14 mouse cellular contexts compared by ENCODE assay signal in genomic region chr6:114238892-114239644, GRCm38 (mm10). TPM values are rescaled to one million over a fixed set of nuclear protein-coding genes. Genes with fewer than 3 reads are reported as not detected.
A peak's percentile ranks its signal among the peaks of the same experiment; 100 is the strongest.
DNase-seq lines count a peak whose midpoint lies in the region; ATAC-seq lines count a peak whose summit lies in the region.
"Had no signal": no experiment of that assay in that cellular context is flagged by ENCODE, and none has a peak within 500 bp of the region (broad histone marks: within the 10 kb centered on the region; RNA-seq: fewer than 3 reads in every experiment).

No protein-coding gene starts in this region.

- peak; percentile 74 for ATAC-seq in embryonic facial prominence, embryonic 11.5 days (replicated peaks; ENCODE audit: insufficient number of reproducible peaks, low FRiP score, low TSS enrichment, low read depth)
- peak; percentile 71 for ATAC-seq in forebrain, embryonic 14.5 days
- peak; percentile 56 for ATAC-seq in neural tube, embryonic 15.5 days (ENCODE audit: low FRiP score)

- H3K4me2 ChIP-seq in embryonic facial prominence, embryonic 11.5 days (ENCODE audit: low read depth, low read length) = no peak overlapping the region
- no peak overlapping the region for H3K4me2 ChIP-seq in forebrain, embryonic 14.5 days (ENCODE audit: low read length)
- H3K4me2 ChIP-seq in neural tube, embryonic 15.5 days = no peak overlapping the region
- H3K4me2 ChIP-seq: heart, embryonic 11.5 days; kidney, embryonic 15.5 days; limb, embryonic 13.5 days; lung, embryonic 15.5 days had no signal

- no peaks in the 10 kb centered on the region for H3K27me3 ChIP-seq in embryonic facial prominence, embryonic 11.5 days (ENCODE audit: control insufficient read depth, insufficient read depth, low read length)
- H3K27me3 ChIP-seq in forebrain, embryonic 14.5 days (replicated peaks; ENCODE audit: control insufficient read depth, insufficient read depth, low read length) = no peaks in the 10 kb centered on the region
- no peaks in the 10 kb centered on the region for H3K27me3 ChIP-seq in neural tube, embryonic 15.5 days (replicated peaks)
- H3K27me3 ChIP-seq: lung, embryonic 15.5 days had no signal

- H3K36me3 ChIP-seq in embryonic facial prominence, embryonic 11.5 days (replicated peaks; ENCODE audit: control insufficient read depth, insufficient read depth, low read depth, low read length) = no peaks in the 10 kb centered on the region
- H3K36me3 ChIP-seq in forebrain, embryonic 14.5 days (ENCODE audit: control insufficient read depth, insufficient read depth, low read length) = no peaks in the 10 kb centered on the region
- no peaks in the 10 kb centered on the region for H3K36me3 ChIP-seq in neural tube, embryonic 15.5 days
- H3K36me3 ChIP-seq: kidney, embryonic 15.5 days; limb, embryonic 13.5 days; lung, embryonic 15.5 days had no signal

- H3K27ac ChIP-seq in embryonic facial prominence, embryonic 11.5 days (replicated peaks; ENCODE audit: low read depth, low read length) = no peak overlapping the region
- H3K27ac ChIP-seq in forebrain, embryonic 14.5 days (ENCODE audit: low read depth, low read length) = peak overlapping the region; percentile 53; the same call in 1 of the 2 replicates
- H3K27ac ChIP-seq in neural tube, embryonic 15.5 days (replicated peaks) = 0 out of 2 replicates have a peak overlapping the region, but pooled peaks have one; percentile 42
- H3K27ac ChIP-seq: kidney, embryonic 15.5 days; limb, embryonic 13.5 days; lung, embryonic 15.5 days had no signal

- no peak for DNase-seq in embryonic facial prominence, embryonic 11.5 days (ENCODE audit: low spot score)
- DNase-seq in forebrain, embryonic 14.5 days (ENCODE audit: low spot score) = peak; percentile 67
- DNase-seq in mesoderm, embryonic 11.5 days (ENCODE audit: low read depth, low spot score) = peak; percentile 12
- no peak for DNase-seq in spleen, adult 12 weeks (ENCODE audit: low spot score)
- DNase-seq in lung, postnatal 36 days = no peak
- no peak for DNase-seq in gastrocnemius, postnatal 10 days
- DNase-seq: adrenal gland, adult 8-10 months; layer of hippocampus, adult 9-11 months had no signal

- no peaks in the 10 kb centered on the region for H3K4me1 ChIP-seq in embryonic facial prominence, embryonic 11.5 days (ENCODE audit: control insufficient read depth, insufficient read depth, low read length)
- H3K4me1 ChIP-seq in forebrain, embryonic 14.5 days (ENCODE audit: control insufficient read depth, insufficient read depth, low read length) = peaks cover 14% of the 10 kb centered on the region
- H3K4me1 ChIP-seq in neural tube, embryonic 15.5 days = peaks cover 20% of the 10 kb centered on the region
- H3K4me1 ChIP-seq: kidney, embryonic 15.5 days; limb, embryonic 13.5 days; lung, embryonic 15.5 days had no signal

- H3K9ac ChIP-seq in embryonic facial prominence, embryonic 11.5 days (replicated peaks; ENCODE audit: low read length) = no peak overlapping the region
- no peak overlapping the region for H3K9ac ChIP-seq in forebrain, embryonic 14.5 days (ENCODE audit: low read length)
- no peak overlapping the region for H3K9ac ChIP-seq in neural tube, embryonic 15.5 days (replicated peaks)
- H3K9ac ChIP-seq: kidney, embryonic 15.5 days; limb, embryonic 13.5 days; lung, embryonic 15.5 days had no signal

- 28% methylated on average over 5 of the region's 6 CpGs for WGBS in embryonic facial prominence, embryonic 11.5 days
- WGBS in forebrain, embryonic 14.5 days = 18% methylated on average over 6 of the region's 6 CpGs
- WGBS in neural tube, embryonic 15.5 days = 16% methylated on average over 6 of the region's 6 CpGs

- H3K4me3 ChIP-seq in embryonic facial prominence, embryonic 11.5 days (ENCODE audit: low read depth, low read length) = no peak overlapping the region
- H3K4me3 ChIP-seq in forebrain, embryonic 14.5 days (ENCODE audit: low read depth, low read length) = no peak overlapping the region
- no peak overlapping the region for H3K4me3 ChIP-seq in neural tube, embryonic 15.5 days (replicated peaks)
- H3K4me3 ChIP-seq: kidney, embryonic 15.5 days; limb, embryonic 13.5 days; lung, embryonic 15.5 days had no signal

- no peaks in the 10 kb centered on the region for H3K9me3 ChIP-seq in embryonic facial prominence, embryonic 11.5 days (replicated peaks; ENCODE audit: control insufficient read depth, low read length)
- H3K9me3 ChIP-seq in forebrain, embryonic 14.5 days (replicated peaks; ENCODE audit: control insufficient read depth, low read length) = no peaks in the 10 kb centered on the region
- H3K9me3 ChIP-seq in neural tube, embryonic 15.5 days (replicated peaks) = no peaks in the 10 kb centered on the region
- H3K9me3 ChIP-seq: kidney, embryonic 15.5 days; limb, embryonic 13.5 days; lung, embryonic 15.5 days had no signal

RNA-seq across cellular contexts. Expression of gene Slc6a1, which starts 43.4 kb away (rescaled TPM):
- polyA plus RNA-seq in embryonic facial prominence, embryonic 11.5 days (2014; fragmentation: Nextera tagmentation; extraction: Ambion mirVana) = 2.7 and 3.0 TPM in 2 replicates
- polyA plus RNA-seq in forebrain, embryonic 14.5 days (2014; fragmentation: Nextera tagmentation; extraction: Ambion mirVana) = 74.0 and 95.1 TPM in 2 replicates
- polyA plus RNA-seq in neural tube, embryonic 15.5 days (2015; fragmentation: Nextera tagmentation; extraction: Ambion mirVana) = 118 and 138 TPM in 2 replicates
- under 1 TPM; 0.75 to 0.87 TPM for total RNA-seq in gastrocnemius, postnatal 10 days (2021)
- total RNA-seq: monocyte, adult 5-6 weeks had no signal

Comparison
In these comparisons a context has a peak if more than half of its experiments do, and no peak if none do; other contexts are left out.
1. DNase-seq: peak in forebrain, embryonic 14.5 days (single experiment) and mesoderm, embryonic 11.5 days (single experiment); none in embryonic facial prominence, embryonic 11.5 days (single experiment), spleen, adult 12 weeks (single experiment), lung, postnatal 36 days (single experiment) and gastrocnemius, postnatal 10 days (single experiment).
2. RNA of gene Slc6a1, which starts 43.4 kb away (polyA plus RNA-seq): 118 to 138 TPM in neural tube, embryonic 15.5 days and 74.0 to 95.1 TPM in forebrain, embryonic 14.5 days; 2.7 to 3.0 TPM in embryonic facial prominence, embryonic 11.5 days; every median in the first group is over 10 times any median in the second.
3. Peak in every context shown above with its lines, with median percentiles within 50 percentile points of each other: ATAC-seq.